Mouse (Mus musculus): ENCODE data around the gene Zfp750.

Gene Zfp750

DNA sequence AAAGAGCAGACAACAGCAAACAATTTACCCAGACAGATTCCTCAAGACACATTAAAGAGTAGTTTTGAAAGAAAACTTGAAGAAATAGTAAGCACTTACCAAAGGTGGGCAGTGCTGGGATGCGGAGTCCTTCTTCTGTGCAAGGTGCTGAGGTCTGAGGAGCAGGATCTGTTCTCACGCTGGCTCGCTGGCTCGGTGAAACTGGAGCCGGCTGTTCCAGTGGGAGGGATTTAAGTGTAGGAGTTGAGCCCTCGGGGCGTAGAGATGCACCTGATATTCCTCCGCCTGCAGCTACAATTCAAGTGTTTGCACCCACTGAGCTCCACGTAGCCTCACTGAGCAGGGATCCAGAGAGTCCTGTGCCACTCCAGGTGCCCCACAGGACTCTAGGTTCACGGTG lies at the start of gene Zfp750:
Gene Zfp750, minus strand, starts transcription at position 203 of the 400 bp plus-strand sequence.
- DNase-seq (ENCODE audit: low spot score in 2 of 2): peak in 1 of 2 experiments; percentile 18

DNA sequence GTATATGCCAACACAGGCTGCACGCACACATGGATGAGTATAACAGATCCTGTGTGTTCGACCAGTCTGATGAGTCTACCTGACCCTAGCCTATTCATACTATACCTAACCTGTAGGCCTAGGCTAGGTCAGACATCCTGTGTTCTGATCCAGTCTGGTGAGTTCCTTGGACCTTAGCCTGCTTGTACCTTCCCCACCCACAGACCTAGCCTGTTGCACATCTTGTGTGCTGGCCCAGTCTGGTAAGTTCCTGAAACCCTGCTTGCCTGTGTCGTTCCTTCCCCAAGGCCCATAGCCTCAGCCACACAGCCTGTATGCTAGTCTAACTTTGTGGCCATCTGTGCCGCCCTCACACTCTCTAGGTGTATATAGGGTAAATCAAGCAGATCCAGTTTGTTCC lies 45.1 kb upstream of the Zfp750 start:
- DNase-seq (ENCODE audit: low spot score in 2 of 2): no peak

DNA sequence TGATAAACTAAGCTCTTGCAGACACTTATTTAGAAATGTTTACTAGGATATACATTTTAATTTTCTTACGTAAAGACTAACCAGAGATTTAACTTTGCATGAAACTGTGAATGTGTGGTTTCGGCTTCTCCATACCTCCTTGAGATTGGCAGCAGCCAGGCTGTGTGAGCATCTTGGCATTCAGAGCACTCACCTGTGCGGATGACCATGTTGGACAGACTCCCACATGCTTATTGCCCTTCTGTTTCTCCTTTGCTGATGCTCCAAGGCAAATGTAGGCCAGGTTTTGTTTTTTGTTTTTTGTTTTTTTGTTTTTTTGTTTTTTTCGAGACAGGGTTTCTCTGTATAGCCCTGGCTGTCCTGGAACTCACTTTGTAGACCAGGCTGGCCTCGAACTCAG lies 44.2 kb upstream of the Zfp750 start:
- no peak for DNase-seq (ENCODE audit: low spot score in 2 of 2)

DNA sequence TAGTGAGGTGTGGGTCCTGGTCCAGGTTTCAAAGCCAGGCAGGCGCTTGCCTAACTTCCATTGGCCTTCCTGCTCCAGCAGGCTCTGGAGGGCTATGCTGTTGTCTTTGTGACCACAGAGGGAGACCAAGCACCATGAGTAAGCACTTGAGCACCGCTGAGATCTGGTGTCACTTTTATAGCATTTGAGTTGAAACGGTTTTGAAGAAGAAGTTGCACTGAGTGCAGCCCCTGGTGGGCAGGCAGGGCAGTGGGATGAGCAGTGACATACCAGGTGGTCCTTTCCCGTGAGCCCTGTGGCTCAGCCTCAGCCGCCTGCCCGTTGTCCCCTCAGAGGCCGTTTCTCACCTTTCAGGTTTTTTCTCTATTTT lies 41.1 kb upstream of the Zfp750 start:
- DNase-seq (ENCODE audit: low spot score in 2 of 2): no peak

DNA sequence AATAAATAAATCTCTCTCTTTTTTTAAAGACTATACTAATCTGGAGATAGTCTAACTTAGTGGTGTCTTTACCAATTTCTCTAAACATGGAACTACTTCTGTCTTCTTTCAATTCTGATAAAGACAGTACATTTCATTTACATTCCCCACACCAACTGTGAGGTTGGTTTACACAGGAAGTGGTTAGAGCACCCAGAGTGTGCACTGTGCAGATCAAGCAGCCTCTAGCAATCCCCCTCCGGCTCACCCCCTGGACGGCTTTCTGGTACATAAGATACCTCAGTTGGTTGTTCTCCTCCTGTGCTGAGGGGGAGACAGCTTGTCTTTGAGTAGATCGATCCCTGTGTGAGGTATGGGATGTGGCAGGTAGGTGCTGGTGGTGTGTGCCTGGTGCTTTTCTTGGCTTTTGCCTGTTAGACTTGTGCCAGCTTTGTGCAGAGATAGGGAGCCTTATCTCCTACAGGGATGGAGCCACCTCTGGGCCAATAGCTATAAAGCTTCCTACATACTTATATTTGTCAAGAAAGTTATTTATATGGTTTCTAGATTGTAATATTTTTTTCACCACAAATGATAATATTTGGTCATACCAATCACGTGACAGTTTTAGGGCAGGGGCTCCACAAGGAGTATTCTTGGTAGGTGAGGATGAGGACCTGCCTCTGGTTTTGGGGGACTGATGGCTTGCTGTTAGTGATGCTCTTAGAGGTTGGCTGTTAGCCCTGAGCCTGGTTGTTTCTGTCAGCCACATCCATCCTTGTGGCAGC lies 40.6 kb upstream of the Zfp750 start:
- no peak for DNase-seq (ENCODE audit: low spot score in 2 of 2)

DNA sequence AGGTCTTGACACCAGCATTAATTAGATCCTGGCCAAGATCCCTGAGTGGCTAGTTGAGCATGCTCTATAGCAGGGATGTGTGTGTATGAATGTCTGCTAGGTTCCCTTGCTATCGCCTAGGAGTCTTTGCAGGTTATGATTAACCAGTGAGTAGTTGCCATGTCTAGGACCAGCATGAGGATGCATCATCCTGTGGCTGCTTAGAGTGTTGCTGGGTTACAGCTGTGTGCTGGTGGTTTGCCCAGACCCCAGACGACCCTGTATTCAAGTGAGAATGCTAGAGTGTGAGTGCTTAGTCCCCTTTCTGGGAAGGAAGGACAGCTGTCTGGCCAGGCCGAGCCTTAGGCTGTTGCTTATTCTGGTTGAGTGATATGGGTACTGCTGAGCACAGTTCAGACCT lies 39.4 kb upstream of the Zfp750 start:
- DNase-seq (ENCODE audit: low spot score in 2 of 2): no peak

DNA sequence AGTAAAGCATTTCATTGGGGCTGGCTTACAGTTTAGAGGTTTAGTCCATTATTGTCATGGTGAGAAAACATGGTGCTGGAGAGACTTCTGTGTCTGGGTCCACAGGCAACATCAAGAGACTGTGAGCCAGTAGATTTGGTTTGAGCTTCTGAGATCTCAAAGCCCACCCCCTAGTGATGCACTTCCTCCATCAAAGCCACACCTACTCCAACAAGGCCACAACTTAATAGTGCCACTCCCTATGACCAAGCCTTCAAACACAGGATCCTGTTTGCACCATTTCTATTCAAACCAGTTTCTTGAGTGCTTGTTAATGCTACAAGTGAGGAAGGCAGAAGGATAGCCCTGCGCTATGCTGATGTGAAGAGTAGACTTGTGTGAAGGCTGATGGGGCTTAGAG lies 38.8 kb upstream of the Zfp750 start:
- no peak for DNase-seq (ENCODE audit: low spot score in 2 of 2)

DNA sequence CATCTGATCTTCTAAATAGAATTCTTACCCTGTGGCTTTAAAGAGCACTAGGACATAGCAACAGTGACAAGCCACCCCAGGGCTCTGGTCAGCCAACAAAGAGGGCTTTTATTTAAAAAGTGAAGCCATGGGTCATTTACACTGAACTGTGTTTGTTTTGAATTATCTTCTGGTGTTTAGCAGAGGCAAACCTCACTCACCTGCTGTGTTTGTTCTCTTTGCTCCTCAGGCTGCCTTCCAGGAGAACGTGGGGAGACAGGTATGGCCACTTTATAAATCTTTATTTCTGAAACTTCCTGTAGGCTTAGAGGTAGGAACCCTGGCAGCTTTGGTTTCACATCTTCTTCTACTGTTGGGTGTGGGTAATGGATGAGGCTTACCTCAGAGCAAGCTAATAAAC lies 37.6 kb upstream of the Zfp750 start:
- DNase-seq (ENCODE audit: low spot score in 2 of 2): no peak

DNA sequence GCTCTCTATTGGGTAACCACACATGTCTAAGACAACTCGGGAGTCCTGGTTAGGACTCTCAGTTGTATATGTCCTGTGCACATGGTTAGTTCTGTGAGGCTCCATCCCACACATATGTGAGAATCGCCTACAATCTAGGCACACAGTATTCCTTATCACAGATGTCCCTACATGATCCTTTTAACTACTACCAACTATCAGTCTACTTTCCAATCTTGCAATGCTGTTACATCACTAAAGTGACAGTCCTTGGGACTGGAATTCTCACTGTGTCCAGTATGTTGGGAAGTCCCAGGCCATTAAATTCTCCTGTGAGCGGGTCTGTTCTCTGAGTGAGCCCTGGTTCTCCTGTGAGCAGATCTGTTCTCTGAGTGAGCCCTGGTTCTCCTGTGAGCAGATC lies 34.3 kb upstream of the Zfp750 start:
- no peak for DNase-seq (ENCODE audit: low spot score in 2 of 2)

DNA sequence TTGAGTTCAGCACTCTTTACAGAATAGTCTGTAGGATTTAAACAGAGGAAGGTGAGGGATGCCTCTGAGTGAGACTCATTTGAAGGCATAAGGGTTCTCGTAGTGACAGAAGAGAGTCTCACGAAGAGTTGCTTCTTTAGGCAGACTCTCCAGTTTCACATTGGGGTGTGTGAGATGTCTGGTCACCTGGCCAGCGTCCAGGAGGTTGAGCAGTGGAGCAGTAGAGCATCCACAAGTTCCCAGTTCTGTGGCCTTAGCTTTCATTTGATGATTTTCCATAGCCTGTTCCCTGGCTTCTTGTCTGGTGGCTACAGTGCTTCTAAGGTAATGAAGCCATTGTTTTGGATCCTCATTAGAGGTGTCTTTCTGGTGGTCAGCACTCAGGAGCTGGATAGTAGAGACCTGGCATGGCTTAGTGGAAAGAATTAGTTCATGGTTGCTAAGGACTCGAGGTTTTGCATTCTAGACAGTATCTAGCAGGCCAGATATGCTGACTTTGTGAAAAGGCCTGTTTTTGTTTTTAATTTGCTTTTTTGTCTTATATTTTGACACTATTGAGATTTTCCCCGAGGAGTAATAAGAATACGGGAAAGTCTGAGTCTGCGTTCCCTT lies 33.8 kb upstream of the Zfp750 start:
- no peak for DNase-seq (ENCODE audit: low spot score in 2 of 2)

DNA sequence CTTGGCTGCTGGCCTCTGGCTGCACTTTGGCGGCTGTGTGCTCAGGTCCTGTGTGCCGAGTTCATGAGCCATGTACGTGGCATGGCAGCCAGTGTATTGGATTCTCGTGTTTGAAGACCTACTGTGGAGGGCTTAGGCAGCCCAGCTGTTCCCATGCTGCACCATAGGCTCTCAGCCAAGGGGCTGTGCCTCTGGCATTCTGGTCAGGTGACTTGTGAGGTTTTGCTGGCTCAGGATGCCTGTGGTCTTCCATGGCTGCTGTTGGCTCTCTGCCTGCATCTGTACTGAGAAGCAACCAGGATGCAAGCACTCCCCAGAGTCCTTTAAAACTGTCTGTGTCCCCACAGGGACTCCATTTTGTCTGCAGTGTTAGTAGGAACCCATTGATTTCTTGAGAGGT lies 33.0 kb upstream of the Zfp750 start:
- no peak for DNase-seq (ENCODE audit: low spot score in 2 of 2)

DNA sequence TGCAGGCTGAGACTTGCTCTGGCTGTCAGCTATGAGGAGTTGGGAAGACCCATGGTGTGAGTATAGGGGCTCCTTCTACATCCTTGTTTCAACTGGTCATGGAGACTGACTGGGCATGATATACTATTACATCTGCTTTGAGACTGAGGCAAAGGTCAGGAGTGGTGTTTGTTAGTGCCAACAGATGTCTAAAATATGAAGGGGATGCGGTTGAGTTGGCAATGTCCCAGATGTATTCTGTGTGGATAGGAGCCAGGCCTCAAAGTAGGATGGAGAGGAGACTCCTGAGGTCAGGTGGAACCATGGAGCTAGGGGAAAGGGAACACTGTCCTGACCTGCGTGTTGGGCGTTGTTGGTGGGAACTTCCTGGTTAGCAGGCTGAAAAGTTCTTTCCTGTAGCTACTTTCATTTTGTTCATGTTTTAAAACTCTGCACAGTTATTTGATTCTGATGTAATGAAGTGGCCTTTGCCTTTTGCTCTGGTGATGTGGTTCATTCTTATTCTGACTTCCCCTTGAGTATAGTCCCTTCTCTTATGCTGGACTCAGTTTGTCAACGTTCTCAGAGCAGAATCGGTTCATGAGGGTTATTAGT lies 32.2 kb upstream of the Zfp750 start:
- no peak for DNase-seq (ENCODE audit: low spot score in 2 of 2)

DNA sequence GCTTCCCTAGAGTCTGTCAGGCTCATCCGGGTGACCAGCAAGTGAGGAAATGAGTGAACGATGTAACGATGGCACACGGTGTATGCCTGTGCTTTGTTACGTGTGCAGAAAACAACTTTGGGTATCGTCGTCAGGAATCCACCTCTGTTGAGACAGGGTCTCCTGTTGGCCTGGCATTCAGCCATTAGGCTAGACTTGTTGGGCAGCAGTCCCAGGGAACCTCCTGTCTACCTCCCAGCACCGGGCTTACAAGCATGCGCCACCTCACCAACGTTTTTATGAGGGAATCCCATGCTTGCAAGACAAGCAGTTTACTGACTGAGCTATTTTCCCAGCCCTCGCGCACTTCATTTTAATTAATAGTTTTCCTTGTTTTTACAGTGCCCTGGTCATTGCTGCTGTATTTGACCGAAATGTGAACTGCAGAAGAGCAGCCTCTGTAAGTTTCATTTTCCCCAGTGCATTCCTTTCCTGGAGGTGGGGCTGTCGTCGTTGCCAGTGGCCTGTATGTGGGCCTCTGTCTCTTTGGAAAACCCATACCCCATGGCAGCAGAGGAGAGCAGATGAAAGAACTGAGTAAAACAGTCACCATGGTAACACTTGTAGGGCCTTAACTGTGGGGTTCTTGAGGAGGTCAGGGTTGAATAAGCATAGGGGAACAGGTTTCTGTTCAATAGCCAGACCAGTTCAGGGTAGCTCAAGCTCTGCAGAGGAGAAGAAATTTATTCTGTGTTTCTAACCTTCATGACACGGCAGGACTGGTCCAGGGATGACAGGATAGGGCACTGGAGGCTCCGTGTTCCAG lies 30.9 kb upstream of the Zfp750 start:
- DNase-seq (ENCODE audit: low spot score in 2 of 2): no peak

DNA sequence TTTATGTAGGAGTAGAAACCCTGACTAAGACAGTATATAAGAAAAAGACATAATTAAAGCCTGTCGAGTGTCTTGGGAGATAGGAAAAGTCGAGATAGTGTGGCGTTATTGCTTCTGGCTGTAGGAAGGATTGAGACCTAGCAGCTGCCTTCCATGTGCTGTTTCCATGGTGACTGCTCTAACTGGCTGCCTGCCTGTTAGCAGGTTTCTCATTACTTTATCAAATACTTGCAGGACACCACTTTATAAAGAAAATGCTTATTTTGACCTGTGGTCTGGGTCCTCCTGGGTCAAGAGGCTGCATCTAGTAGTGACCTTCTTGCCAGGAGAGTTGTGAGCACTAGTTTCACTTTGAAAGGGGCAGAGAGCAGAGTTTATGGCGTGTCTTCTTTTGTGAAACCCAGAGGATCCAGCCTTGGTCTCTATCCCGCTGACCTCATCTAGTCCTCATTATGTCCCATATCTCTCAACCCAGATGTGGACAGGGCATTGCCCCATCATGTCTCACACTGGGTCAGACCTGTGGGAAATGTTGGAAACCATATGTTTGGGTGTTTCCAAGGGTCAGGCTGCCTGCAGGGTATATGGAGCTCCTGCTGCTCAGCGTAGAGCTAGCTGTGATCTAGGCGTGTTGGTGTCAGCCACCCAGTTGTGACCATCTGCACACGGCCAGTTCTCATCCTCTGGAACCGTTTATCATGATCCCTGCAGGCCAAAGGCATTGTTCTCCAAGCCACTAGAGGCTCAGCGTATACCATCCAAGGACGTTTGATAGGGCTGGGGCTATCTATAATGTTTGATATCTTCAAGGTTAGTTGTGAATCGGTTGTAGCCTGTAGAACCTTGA lies 30.1 kb upstream of the Zfp750 start:
- peak; percentile 32 to 53 for DNase-seq (ENCODE audit: low spot score in 2 of 2)

DNA sequence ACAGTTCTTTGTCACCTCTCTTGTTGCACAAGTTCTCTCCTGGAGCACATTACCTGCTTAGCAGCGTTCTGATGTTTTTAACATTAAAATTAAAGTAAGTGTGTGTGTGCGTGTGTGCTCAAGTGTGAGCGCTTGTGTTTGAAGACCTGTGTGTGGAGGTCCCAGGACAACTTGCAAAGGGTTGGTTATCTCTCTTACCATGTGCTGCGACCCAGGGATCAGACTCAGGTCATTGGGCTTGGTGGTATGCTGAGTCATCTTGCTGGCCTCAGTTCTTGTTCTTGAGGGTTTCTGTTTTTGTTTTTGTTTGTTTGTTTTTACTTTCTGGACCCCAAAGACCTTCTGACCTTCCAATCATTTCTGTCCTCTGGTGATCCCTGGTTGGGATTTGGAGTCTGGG lies 28.8 kb upstream of the Zfp750 start:
- DNase-seq (ENCODE audit: low spot score in 2 of 2): no peak

DNA sequence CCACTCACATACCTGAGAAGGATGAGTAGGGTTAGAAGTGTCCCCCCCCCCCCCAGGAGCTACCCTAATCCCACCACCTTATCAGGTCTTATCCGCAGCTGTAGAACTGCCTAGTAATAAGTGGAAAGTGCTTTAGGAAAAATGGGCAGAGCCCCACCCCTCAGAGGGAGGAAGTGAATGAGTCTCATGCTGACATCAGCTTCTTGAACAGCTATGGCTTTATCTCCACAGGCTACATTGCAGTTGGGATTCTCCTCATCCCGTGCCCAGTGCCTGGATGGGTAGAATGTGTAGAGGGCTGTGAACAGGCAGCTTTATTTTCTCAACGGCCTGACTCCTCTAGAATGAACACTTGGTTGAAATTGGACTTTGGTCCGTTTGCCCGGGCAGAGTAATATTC lies 28.1 kb upstream of the Zfp750 start:
- no peak for DNase-seq (ENCODE audit: low spot score in 2 of 2)

DNA sequence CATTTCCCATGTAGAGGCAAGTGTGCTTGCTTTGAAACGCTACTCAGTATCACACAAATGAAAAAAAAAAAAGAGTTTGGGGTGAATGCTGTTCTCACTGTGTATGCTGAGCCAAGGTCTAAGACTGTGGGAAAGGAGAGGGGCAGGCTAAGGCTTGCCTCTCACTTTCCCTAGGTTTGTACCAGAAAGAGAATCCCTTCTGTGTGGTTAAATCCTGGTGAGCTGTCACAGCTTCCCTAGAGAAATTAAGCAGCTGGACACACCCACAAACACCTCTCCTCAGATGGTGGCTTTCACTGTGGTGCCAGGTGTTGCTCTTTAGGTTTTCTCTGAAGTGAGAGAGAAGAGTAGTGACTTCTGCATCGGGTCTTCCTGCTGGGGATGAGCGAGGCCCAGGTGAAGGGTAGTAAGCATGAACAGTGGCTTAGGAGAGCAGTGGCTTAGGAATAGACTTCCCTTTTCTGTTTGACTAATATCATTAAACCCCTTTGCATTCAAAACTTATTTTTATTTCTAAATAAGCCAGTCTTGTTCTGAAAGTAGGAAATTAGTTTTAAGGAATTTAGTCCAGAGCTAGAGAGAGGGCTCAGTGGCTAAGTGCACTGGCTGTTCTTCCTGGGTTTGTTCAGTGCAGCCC lies 26.4 kb upstream of the Zfp750 start:
- DNase-seq (ENCODE audit: low spot score in 2 of 2): no peak

DNA sequence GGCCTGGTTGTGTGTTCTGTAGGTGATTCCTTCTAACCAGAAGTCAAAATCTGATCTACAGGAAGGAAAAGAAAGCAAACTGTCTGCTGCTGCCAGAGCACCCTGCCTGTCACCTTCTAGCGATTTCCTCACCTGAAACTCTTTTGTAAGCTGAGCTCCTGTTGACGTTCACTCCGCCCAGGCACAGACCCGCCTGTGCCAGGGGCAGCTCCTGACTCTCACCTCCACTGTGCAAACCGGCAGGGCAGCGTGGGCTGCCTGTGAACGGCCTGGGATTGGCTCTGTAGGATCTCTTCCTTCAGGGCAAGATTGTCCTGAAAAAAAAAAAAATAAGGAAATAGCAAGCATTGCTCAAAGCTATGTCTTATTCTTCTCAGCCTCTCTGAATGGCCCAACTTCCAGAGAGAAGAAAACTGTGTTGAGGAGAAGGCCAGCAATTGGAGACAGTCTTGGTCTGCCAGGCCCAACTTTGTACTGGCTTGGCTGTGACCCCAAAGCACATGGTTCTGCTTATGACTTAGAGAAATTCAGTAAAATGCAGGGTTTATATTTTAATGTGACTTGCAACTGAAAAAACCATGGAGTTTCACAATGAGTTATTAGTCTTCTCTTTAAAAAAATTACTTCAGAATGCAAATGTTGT lies 25.7 kb upstream of the Zfp750 start:
- no peak for DNase-seq (ENCODE audit: low spot score in 2 of 2)

DNA sequence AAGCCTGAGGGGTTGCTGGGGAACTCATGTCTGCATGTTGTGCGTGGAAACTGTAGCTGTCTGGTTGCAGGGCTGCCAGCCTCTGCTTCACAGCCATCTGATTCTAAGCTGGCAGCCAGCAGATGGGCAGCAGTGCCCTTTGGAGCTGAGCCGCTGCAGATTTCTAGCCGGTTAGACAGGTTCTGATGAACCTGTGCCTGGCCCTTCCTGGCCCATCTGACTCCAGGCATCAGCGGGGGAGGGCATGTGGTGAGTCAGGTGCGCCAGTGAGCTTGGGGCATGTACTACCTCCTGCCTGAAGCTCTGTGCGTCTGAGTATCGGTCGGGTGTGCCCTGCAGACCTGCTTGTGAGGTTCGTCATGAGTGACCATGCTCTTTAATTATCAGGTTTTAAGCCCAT lies 24.8 kb upstream of the Zfp750 start:
- DNase-seq (ENCODE audit: low spot score in 2 of 2): no peak

DNA sequence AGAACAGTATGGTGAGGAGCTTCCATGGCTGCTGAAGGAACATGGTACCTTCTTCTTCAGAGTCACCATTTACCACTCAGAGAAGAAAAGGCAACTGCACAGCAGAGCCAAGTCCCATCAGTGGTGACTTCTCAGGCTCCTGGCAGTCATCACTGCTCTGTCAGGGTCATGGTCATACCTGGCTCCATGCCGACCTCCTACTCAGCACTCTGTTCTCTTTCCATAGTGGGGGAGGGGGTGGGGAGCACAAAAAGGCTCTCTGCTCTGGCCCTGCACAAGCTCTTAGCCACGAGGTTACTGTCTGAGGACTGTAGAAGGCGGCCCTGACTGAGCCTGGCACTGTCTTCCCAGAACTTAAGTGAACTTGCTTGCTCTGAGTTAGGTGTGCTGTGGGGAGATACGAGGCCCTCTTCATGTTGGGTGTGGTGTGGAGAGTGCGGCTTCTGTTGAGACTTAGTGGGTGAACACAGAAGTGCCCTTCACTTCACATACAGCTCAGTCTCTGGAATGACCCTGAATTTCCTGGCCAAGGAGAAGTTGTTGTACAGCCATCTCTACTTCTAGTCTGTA lies 24.2 kb upstream of the Zfp750 start:
- no peak for DNase-seq (ENCODE audit: low spot score in 2 of 2)
